In genomic region chr15:85828071-85828470, GRCm38 (mm10) we compare ENCODE assay signal across 25 mouse cellular contexts. TPM values are rescaled to one million over a fixed set of nuclear protein-coding genes. Genes with fewer than 3 reads are reported as not detected.
"Had no signal": no experiment of that assay in that cellular context is flagged by ENCODE, and none has a peak within 500 bp of the region (broad histone marks: within the 10 kb centered on the region; RNA-seq: fewer than 3 reads in every experiment).

No protein-coding gene starts in this region.

- H3K4me2 ChIP-seq: heart, embryonic 12.5 days; hindbrain, embryonic 12.5 days; hindbrain, embryonic 14.5 days; intestine, embryonic 15.5 days had no signal

- H3K4me3 ChIP-seq: gastrocnemius, adult 2 months; heart, embryonic 10.5 days; heart, embryonic 12.5 days; hindbrain, embryonic 10.5 days; hindbrain, embryonic 12.5 days; intestine, embryonic 15.5 days; layer of hippocampus, adult 2 months; left cerebral cortex, adult 2 months; limb, embryonic 10.5 days had no signal

- ATAC-seq: forebrain, embryonic 16.5 days; hindbrain, embryonic 16.5 days; inflammation-experienced regulatory T-cells, adult 6 months; intestine, embryonic 15.5 days; intestine, postnatal 0 days had no signal

- H3K9ac ChIP-seq: heart, embryonic 12.5 days; hindbrain, embryonic 12.5 days; hindbrain, embryonic 14.5 days; intestine, embryonic 15.5 days had no signal

- H3K27ac ChIP-seq: gastrocnemius, adult 2 months; heart, embryonic 10.5 days; hindbrain, embryonic 10.5 days; hindbrain, embryonic 12.5 days; hindbrain, embryonic 14.5 days; intestine, embryonic 15.5 days; layer of hippocampus, adult 2 months; left cerebral cortex, adult 2 months; limb, embryonic 10.5 days had no signal

- H3K36me3 ChIP-seq: heart, embryonic 10.5 days; heart, embryonic 12.5 days; hindbrain, embryonic 10.5 days; hindbrain, embryonic 12.5 days; intestine, embryonic 15.5 days; limb, embryonic 10.5 days had no signal

- H3K9me3 ChIP-seq: heart, embryonic 10.5 days; heart, embryonic 12.5 days; hindbrain, embryonic 10.5 days; hindbrain, embryonic 12.5 days; intestine, embryonic 15.5 days; limb, embryonic 10.5 days had no signal

- H3K27me3 ChIP-seq: hindbrain, embryonic 12.5 days; intestine, embryonic 15.5 days had no signal

- DNase-seq: gastrocnemius, adult 2 months; gastrocnemius, postnatal 10 days; gastrocnemius, postnatal 25 days; heart, adult 18-20 months; heart, postnatal 10 days; heart, postnatal 4 days; kidney, adult 18-20 months; kidney, adult 8-10 months; kidney, postnatal 10 days; kidney, postnatal 25 days; kidney, postnatal 4 days had no signal

RNA-seq across cellular contexts. Expression of gene Pkdrej, which starts 6.5 kb away (rescaled TPM):
- total RNA-seq: granulocyte monocyte progenitor cell, adult 5-6 weeks had no signal
- polyA plus RNA-seq: hindbrain, embryonic 10.5 days; hindbrain, embryonic 12.5 days; inflammation-experienced regulatory T-cells, adult 6 months had no signal
